Mouse (Mus musculus) limb, embryonic 11.5 days (tissue): Measurements from ENCODE around the gene Arhgap23. TPM values are rescaled to one million over a fixed set of nuclear protein-coding genes. Genes with fewer than 3 reads are reported as not detected.

Experiments used
- ATAC-seq: fragments of 200-750 bp; cut with Nextera tagmentation; 2 replicates; pipeline ENCODE4 v1.8.0; 2017; ENCODE audit warnings: low read depth; ENCODE audit not compliant: insufficient number of reproducible peaks, low FRiP score, low TSS enrichment
- DNase-seq: peaks from one replicate; pipeline ENCODE4 v3.0.0-alpha.2; 2015; ENCODE audit warnings: low spot score
- H3K27ac ChIP-seq: fragments of 300-500 bp; sonication (generic); replicated peaks from 2 replicates; pipeline ENCODE4 v1.5.1; 2014; ENCODE audit warnings: low read depth, mild to moderate bottlenecking, low read length
- H3K27me3 ChIP-seq: fragments of 300-500 bp; sonication (generic); 2 replicates; pipeline ENCODE4 v1.6.1; 2014; ENCODE audit warnings: mild to moderate bottlenecking, low read length, mixed read lengths; ENCODE audit not compliant: control insufficient read depth, insufficient read depth
- H3K36me3 ChIP-seq: fragments of 300-500 bp; sonication (generic); 2 replicates; pipeline ENCODE4 v1.6.1; 2014; ENCODE audit warnings: mild to moderate bottlenecking, low read length, moderate library complexity, mixed read lengths; ENCODE audit not compliant: control insufficient read depth, insufficient read depth
- H3K4me1 ChIP-seq: fragments of 300-500 bp; sonication (generic); 2 replicates; pipeline ENCODE4 v1.6.1; 2014; ENCODE audit warnings: low read length, mixed read lengths; ENCODE audit not compliant: control insufficient read depth, insufficient read depth
- H3K4me2 ChIP-seq: fragments of 300-500 bp; sonication (generic); 2 replicates; pipeline ENCODE4 v1.6.1; 2014; ENCODE audit warnings: low read depth, mild to moderate bottlenecking, moderate library complexity; ENCODE audit not compliant: severe bottlenecking
- H3K4me3 ChIP-seq: fragments of 300-500 bp; sonication (generic); 2 replicates; pipeline ENCODE4 v1.5.1; 2014; ENCODE audit warnings: low read depth, low read length
- H3K9ac ChIP-seq: fragments of 300-500 bp; sonication (generic); 2 replicates; pipeline ENCODE4 v1.6.1; 2014; ENCODE audit warnings: mild to moderate bottlenecking, low read length
- H3K9me3 ChIP-seq: fragments of 300-500 bp; sonication (generic); 2 replicates; pipeline ENCODE4 v1.6.1; 2016; ENCODE audit warnings: low read length; ENCODE audit not compliant: control insufficient read depth
- WGBS: fragments of 180-500 bp; shearing (Covaris S2); extraction: QIAGEN DNeasy Blood & Tissue Kit; methylation state at CpG from one replicate; pipeline ENCODE4 v1.1.7; 2014; 5-methylcytosine and 5-hydroxymethylcytosine counted together
- polyA plus RNA-seq: library from polyadenylated mRNA; unstranded; fragments of >200 nt; fragmentation: Nextera tagmentation; extraction: Ambion mirVana; gene quantifications from 2 replicates; pipeline ENCODE4 v1.2.1, GENCODE M21; 2014

Arhgap23 gene
- polyA plus RNA-seq, 1 experiment from 2014 or later, result 4.2 TPM

- Histone ChIP-seq H3K4me3 (peak overlapping the region; percentile 34; the same call in 1 of the 2 replicates), H3K4me1 (peaks cover 25% of the 10 kb centered on the region), H3K36me3 (no peaks in the 10 kb centered on the region), H3K9ac (no peak overlapping the region), H3K27me3 (peaks cover 56% of the 10 kb centered on the region), H3K4me2 (peak overlapping the region; percentile 88; the same call in 1 of the 2 replicates), H3K27ac (no peak overlapping the region), H3K9me3 (no peaks in the 10 kb centered on the region; the same call in 1 of the 2 replicates)
- DNase-seq, result no peak
- 28% methylated on average over 12 of the region's 12 CpGs for WGBS
- ATAC-seq, result no peak
Measured at GRCm38 (mm10) chr11:97537580-97538089, 122.3 kb downstream of the Arhgap23 start.

GRCm38 (mm10) chr11:97539622-97540021 is 124.3 kb downstream of the Arhgap23 start:
- ATAC-seq, result no peak

DNA sequence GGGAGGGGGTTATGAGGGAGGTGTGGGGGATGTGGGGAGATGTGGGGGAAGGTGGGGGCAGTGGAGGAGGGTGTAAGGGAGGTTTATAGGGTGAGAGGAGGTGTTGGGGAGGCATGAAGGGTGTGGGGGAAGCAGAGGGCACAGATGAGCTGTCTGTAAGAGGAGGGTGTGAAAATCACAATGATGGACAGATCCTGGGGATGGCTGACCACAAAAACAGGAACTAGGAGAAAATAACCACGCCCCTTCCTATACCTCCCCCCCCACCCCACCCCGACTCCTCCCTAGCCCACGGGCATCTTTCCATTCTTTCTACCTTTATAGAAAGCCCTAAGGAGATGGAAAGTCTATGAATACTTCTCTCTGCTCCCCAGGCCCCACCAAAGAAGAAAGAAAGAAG is 124.8 kb downstream of the Arhgap23 start:
- Histone ChIP-seq H3K4me2 (no peak overlapping the region), H3K36me3 (no peaks in the 10 kb centered on the region), H3K27me3 (peaks cover 41% of the 10 kb centered on the region), H3K27ac (no peak overlapping the region), H3K4me1 (peaks cover 13% of the 10 kb centered on the region), H3K4me3 (no peak overlapping the region), H3K9ac (no peak overlapping the region), H3K9me3 (no peaks in the 10 kb centered on the region; the same call in 1 of the 2 replicates)
- DNase-seq (no peak), ATAC-seq (no peak)
- 61% methylated on average over 3 of the region's 3 CpGs for WGBS

More at GRCm38 (mm10) chr11:97539622-97540021, 124.3 kb downstream of the Arhgap23 start:
- Histone ChIP-seq H3K4me1 (peaks cover 17% of the 10 kb centered on the region), H3K4me2 (no peak overlapping the region), H3K9me3 (no peaks in the 10 kb centered on the region; the same call in 1 of the 2 replicates), H3K9ac (no peak overlapping the region), H3K4me3 (no peak overlapping the region), H3K27me3 (peaks cover 41% of the 10 kb centered on the region), H3K27ac (no peak overlapping the region), H3K36me3 (no peaks in the 10 kb centered on the region)
- 64% methylated on average over 5 of the region's 5 CpGs for WGBS
- DNase-seq, result no peak

- Histone ChIP-seq H3K4me2 (no peak overlapping the region), H3K9ac (no peak overlapping the region), H3K36me3 (no peaks in the 10 kb centered on the region), H3K4me3 (no peak overlapping the region), H3K27ac (no peak overlapping the region), H3K27me3 (peaks cover 41% of the 10 kb centered on the region), H3K4me1 (peaks cover 13% of the 10 kb centered on the region), H3K9me3 (no peaks in the 10 kb centered on the region; the same call in 1 of the 2 replicates)
- DNase-seq, result no peak
- ATAC-seq, result no peak
- 55% methylated on average over 3 of the region's 3 CpGs for WGBS
Measured at GRCm38 (mm10) chr11:97540604-97541003, 125.3 kb downstream of the Arhgap23 start.

- Histone ChIP-seq H3K27me3 (peaks cover 36% of the 10 kb centered on the region), H3K9ac (no peak overlapping the region), H3K9me3 (no peaks in the 10 kb centered on the region), H3K4me1 (0 out of 2 replicates have a peak, but pooled peaks cover 10% of the 10 kb centered on the region), H3K4me2 (no peak overlapping the region), H3K36me3 (no peaks in the 10 kb centered on the region), H3K4me3 (no peak overlapping the region), H3K27ac (no peak overlapping the region)
- DNase-seq (no peak), ATAC-seq (no peak)
- 69% methylated on average over 22 of the region's 22 CpGs for WGBS
Measured at GRCm38 (mm10) chr11:97542171-97543150, 127.1 kb downstream of the Arhgap23 start.

- no peak overlapping the region for H3K27ac ChIP-seq
- 0 out of 2 replicates have a peak, but pooled peaks cover 10% of the 10 kb centered on the region for H3K4me1 ChIP-seq
- no peak for ATAC-seq
- no peak for DNase-seq
- no peaks in the 10 kb centered on the region for H3K36me3 ChIP-seq
- peaks cover 39% of the 10 kb centered on the region for H3K27me3 ChIP-seq
- H3K9ac ChIP-seq, result no peak overlapping the region
- no peak overlapping the region for H3K4me2 ChIP-seq
- no peaks in the 10 kb centered on the region for H3K9me3 ChIP-seq
- H3K4me3 ChIP-seq, result no peak overlapping the region
- WGBS, result 61% methylated on average over 12 of the region's 12 CpGs
Measured at GRCm38 (mm10) chr11:97543181-97543733, 127.9 kb downstream of the Arhgap23 start.

DNA sequence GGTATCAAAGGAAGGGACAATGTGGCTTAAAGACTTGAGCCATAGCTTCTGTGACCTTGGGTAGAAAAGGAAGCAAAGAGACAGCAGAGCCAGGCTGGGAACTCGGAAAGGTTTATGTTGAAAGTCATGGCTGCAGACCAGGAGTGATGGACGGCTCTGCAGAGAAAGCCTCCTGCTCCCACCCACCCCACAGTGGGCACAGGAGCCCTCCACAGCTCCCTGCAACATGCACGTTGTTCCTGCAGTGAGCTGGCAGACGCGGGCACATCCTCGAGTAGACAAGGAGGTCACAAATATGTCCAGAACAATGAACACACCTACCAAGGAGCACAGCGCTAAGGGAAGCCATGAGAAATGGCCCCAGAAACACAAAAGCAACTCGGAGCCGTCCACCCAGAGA is 128.6 kb downstream of the Arhgap23 start:
- ATAC-seq (no peak), DNase-seq (no peak)
- H3K36me3 ChIP-seq, result no peaks in the 10 kb centered on the region
- H3K27ac ChIP-seq, result no peak overlapping the region
- 76% methylated on average over 9 of the region's 9 CpGs for WGBS
- peaks cover 42% of the 10 kb centered on the region for H3K27me3 ChIP-seq
- H3K4me3 ChIP-seq, result no peak overlapping the region
- no peaks in the 10 kb centered on the region for H3K9me3 ChIP-seq
- no peak overlapping the region for H3K4me2 ChIP-seq
- H3K4me1 ChIP-seq, result peaks cover 10% of the 10 kb centered on the region; the same call in 1 of the 2 replicates
- H3K9ac ChIP-seq, result no peak overlapping the region
